Mouse (Mus musculus) hindbrain, embryonic 14.5 days (tissue): ENCODE measurements around the gene Brca1. TPM values are rescaled to one million over a fixed set of nuclear protein-coding genes. Genes with fewer than 3 reads are reported as not detected.
A peak's percentile ranks its signal among the peaks of the same experiment; 100 is the strongest.
"Not testable (repeated sequence)": the region's sequence is repeated elsewhere in the genome, so short reads cannot be mapped to it uniquely, and the experiment has no call there.

Experiments used
- ATAC-seq: fragments of 200-750 bp; cut with Nextera tagmentation; 2 replicates; pipeline ENCODE4 v1.8.0; 2017; ENCODE audit warnings: moderate number of reproducible peaks, mild to moderate bottlenecking, moderate TSS enrichment, moderate library complexity; ENCODE audit not compliant: low FRiP score
- DNase-seq: peaks from one replicate; pipeline ENCODE4 v3.0.0-alpha.2; 2015; ENCODE audit warnings: low spot score
- H3K27ac ChIP-seq: fragments of 300-500 bp; sonication (generic); 2 replicates; pipeline ENCODE4 v1.5.1; 2014; ENCODE audit warnings: mild to moderate bottlenecking, moderate library complexity
- H3K27me3 ChIP-seq: fragments of 300-500 bp; sonication (generic); 2 replicates; pipeline ENCODE4 v1.6.1; 2014; ENCODE audit warnings: mild to moderate bottlenecking, low read length, mixed read lengths; ENCODE audit not compliant: control insufficient read depth, insufficient read depth
- H3K36me3 ChIP-seq: fragments of 300-500 bp; sonication (generic); replicated peaks from 2 replicates; pipeline ENCODE4 v1.6.1; 2014; ENCODE audit not compliant: control insufficient read depth, insufficient read depth
- H3K4me1 ChIP-seq: fragments of 300-500 bp; sonication (generic); replicated peaks from 2 replicates; pipeline ENCODE4 v1.6.1; 2014; ENCODE audit warnings: antibody characterized with exemption, low read length, mixed read lengths; ENCODE audit not compliant: control insufficient read depth, insufficient read depth
- H3K4me2 ChIP-seq: fragments of 300-500 bp; sonication (generic); replicated peaks from 2 replicates; pipeline ENCODE4 v1.6.1; 2014; ENCODE audit warnings: mild to moderate bottlenecking, moderate library complexity
- H3K4me3 ChIP-seq: fragments of 300-500 bp; sonication (generic); replicated peaks from 2 replicates; pipeline ENCODE4 v1.5.1; 2014; ENCODE audit warnings: mild to moderate bottlenecking, low read length
- H3K9ac ChIP-seq: fragments of 300-500 bp; sonication (generic); 2 replicates; pipeline ENCODE4 v1.6.1; 2014
- H3K9me3 ChIP-seq: fragments of 300-500 bp; sonication (generic); 2 replicates; pipeline ENCODE4 v1.6.1; 2016; ENCODE audit warnings: low read length; ENCODE audit not compliant: control insufficient read depth
- WGBS: fragments of 180-500 bp; shearing (Covaris S2); extraction: QIAGEN DNeasy Blood & Tissue Kit; methylation state at CpG from one replicate; pipeline ENCODE4 v1.1.7; 2014; 5-methylcytosine and 5-hydroxymethylcytosine counted together
- polyA plus RNA-seq: library from polyadenylated mRNA; unstranded; fragments of >200 nt; fragmentation: Nextera tagmentation; extraction: Ambion mirVana; gene quantifications from 2 replicates; pipeline ENCODE4 v1.2.1, GENCODE M21; 2014

The Brca1 gene
- 3.2 TPM in 2 replicates for polyA plus RNA-seq

- no peaks in the 10 kb centered on the region for H3K27me3 ChIP-seq
- H3K9me3 ChIP-seq: no peaks in the 10 kb centered on the region
- peaks cover 19% of the 10 kb centered on the region for H3K4me1 ChIP-seq
- peak; percentile 98 for DNase-seq
- peak within 1 kb of the TSS; percentile 73 for H3K4me3 ChIP-seq
- H3K4me2 ChIP-seq: peak within 1 kb of the TSS; percentile 81
- H3K9ac ChIP-seq: peak within 1 kb of the TSS; percentile 70
- under 1% methylated on average over 43 of the region's 43 CpGs for WGBS
- ATAC-seq: peak; percentile 84
- H3K27ac ChIP-seq: peak within 1 kb of the TSS; percentile 93
- H3K36me3 ChIP-seq: peaks cover 19% of the 10 kb centered on the region
These were observed at the start of gene Brca1, which contains the start of gene Nbr1 for GRCm38 (mm10) chr11:101551751-101552475. Gene Brca1 (minus strand): TSS chr11:101551955. Gene Nbr1 (plus strand): TSS chr11:101552149.

- DNase-seq (no peak), ATAC-seq (no peak)
- Histone ChIP-seq H3K36me3 (no peaks in the 10 kb centered on the region), H3K9me3 (no peaks in the 10 kb centered on the region), H3K4me3 (no peak within 1 kb of the TSS), H3K4me1 (no peaks in the 10 kb centered on the region), H3K27me3 (no peaks in the 10 kb centered on the region), H3K9ac (no peak within 1 kb of the TSS), H3K27ac (no peak within 1 kb of the TSS), H3K4me2 (no peak within 1 kb of the TSS)
- WGBS: 81% methylated on average over 6 of the region's 6 CpGs
These were observed 47.4 kb upstream of the Brca1 start, which contains the start of gene Gm11634 for GRCm38 (mm10) chr11:101599156-101599555. Gene Gm11634 (minus strand): TSS chr11:101599256.

GRCm38 (mm10) chr11:101589989-101590624 is 38.4 kb upstream of the Brca1 start:
- Histone ChIP-seq H3K9ac (no peak overlapping the region), H3K27ac (no peak overlapping the region), H3K9me3 (no peaks in the 10 kb centered on the region), H3K27me3 (no peaks in the 10 kb centered on the region), H3K4me1 (no peaks in the 10 kb centered on the region), H3K36me3 (peaks cover 14% of the 10 kb centered on the region; the same call in 1 of the 2 replicates), H3K4me2 (no peak overlapping the region), H3K4me3 (no peak overlapping the region)
- ATAC-seq (no peak), DNase-seq (no peak)
- 76% methylated on average over 12 of the region's 12 CpGs for WGBS

GRCm38 (mm10) chr11:101589444-101589843 is 37.7 kb upstream of the Brca1 start:
- Histone ChIP-seq H3K4me1 (no peaks in the 10 kb centered on the region), H3K4me2 (no peak overlapping the region), H3K36me3 (peaks cover 14% of the 10 kb centered on the region; the same call in 1 of the 2 replicates), H3K4me3 (no peak overlapping the region), H3K9ac (no peak overlapping the region), H3K27me3 (no peaks in the 10 kb centered on the region), H3K9me3 (no peaks in the 10 kb centered on the region), H3K27ac (no peak overlapping the region)
- WGBS: 29% methylated on average over 5 of the region's 5 CpGs
- ATAC-seq (no peak), DNase-seq (peak; percentile 56)

GRCm38 (mm10) chr11:101588868-101589267 is 37.1 kb upstream of the Brca1 start:
- DNase-seq (no peak), ATAC-seq (no peak)
- no peak overlapping the region for H3K4me2 ChIP-seq
- H3K27ac ChIP-seq: no peak overlapping the region
- H3K9ac ChIP-seq: no peak overlapping the region
- H3K9me3 ChIP-seq: no peaks in the 10 kb centered on the region
- no peak overlapping the region for H3K4me3 ChIP-seq
- H3K36me3 ChIP-seq: peaks cover 14% of the 10 kb centered on the region; the same call in 1 of the 2 replicates
- H3K27me3 ChIP-seq: no peaks in the 10 kb centered on the region
- 89% methylated on average over 7 of the region's 7 CpGs for WGBS
- H3K4me1 ChIP-seq: no peaks in the 10 kb centered on the region

- no peaks in the 10 kb centered on the region for H3K9me3 ChIP-seq
- WGBS: 95% methylated on average over 10 of the region's 10 CpGs
- H3K4me2 ChIP-seq: no peak overlapping the region
- H3K36me3 ChIP-seq: peaks cover 14% of the 10 kb centered on the region; the same call in 1 of the 2 replicates
- H3K4me3 ChIP-seq: no peak overlapping the region
- no peak for DNase-seq
- ATAC-seq: no peak
- H3K27me3 ChIP-seq: no peaks in the 10 kb centered on the region
- no peaks in the 10 kb centered on the region for H3K4me1 ChIP-seq
- H3K9ac ChIP-seq: no peak overlapping the region
- no peak overlapping the region for H3K27ac ChIP-seq
These were observed 35.9 kb upstream of the Brca1 start for GRCm38 (mm10) chr11:101587676-101588075.

GRCm38 (mm10) chr11:101585805-101586204 is 34.0 kb upstream of the Brca1 start:
- no peak overlapping the region for H3K4me3 ChIP-seq
- DNase-seq (no peak), ATAC-seq (no peak)
- WGBS: 85% methylated on average over 4 of the region's 4 CpGs
- H3K36me3 ChIP-seq: peaks cover 22% of the 10 kb centered on the region
- no peak overlapping the region for H3K27ac ChIP-seq
- no peaks in the 10 kb centered on the region for H3K27me3 ChIP-seq
- no peaks in the 10 kb centered on the region for H3K9me3 ChIP-seq
- H3K4me2 ChIP-seq: no peak overlapping the region
- no peaks in the 10 kb centered on the region for H3K4me1 ChIP-seq
- no peak overlapping the region for H3K9ac ChIP-seq

- not testable (repeated sequence) for H3K4me2 ChIP-seq, H3K9ac ChIP-seq, H3K9me3 ChIP-seq, DNase-seq, H3K4me1 ChIP-seq, ATAC-seq, H3K4me3 ChIP-seq, H3K27me3 ChIP-seq, H3K27ac ChIP-seq
- H3K36me3 ChIP-seq: peaks cover 30% of the 10 kb centered on the region
- 100% methylated on average over 1 of the region's 1 CpGs for WGBS
These were observed 33.3 kb upstream of the Brca1 start for GRCm38 (mm10) chr11:101585031-101585430.

- Histone ChIP-seq H3K27ac (no peak overlapping the region), H3K27me3 (no peaks in the 10 kb centered on the region), H3K9me3 (no peaks in the 10 kb centered on the region), H3K4me3 (no peak overlapping the region), H3K9ac (no peak overlapping the region), H3K4me1 (no peaks in the 10 kb centered on the region), H3K36me3 (peaks cover 44% of the 10 kb centered on the region), H3K4me2 (no peak overlapping the region)
- no peak for DNase-seq
- ATAC-seq: no peak
- 94% methylated on average over 2 of the region's 2 CpGs for WGBS
These were observed 31.4 kb upstream of the Brca1 start for GRCm38 (mm10) chr11:101583205-101583604.
